Mouse (Mus musculus): Measurements from ENCODE around the gene Zfp618.

- no peak for TF ChIP-seq CTCF (IDR thresholded peaks at IDR 0.05; ENCODE audit: insufficient read depth, low read length)
- TF ChIP-seq POLR2A (IDR thresholded peaks at IDR 0.05; ENCODE audit: borderline replicate concordance, extremely low read depth, low read depth, low read length), result no peak
Observed at GRCm38 (mm10) chr4:63023465-63023864, 58.1 kb downstream of the Zfp618 start.
